Mouse (Mus musculus): ENCODE data around the gene Prr23a1.
"Not testable (repeated sequence)": the region's sequence is repeated elsewhere in the genome, so short reads cannot be mapped to it uniquely, and the experiment has no call there.

Prr23a1 gene

DNA sequence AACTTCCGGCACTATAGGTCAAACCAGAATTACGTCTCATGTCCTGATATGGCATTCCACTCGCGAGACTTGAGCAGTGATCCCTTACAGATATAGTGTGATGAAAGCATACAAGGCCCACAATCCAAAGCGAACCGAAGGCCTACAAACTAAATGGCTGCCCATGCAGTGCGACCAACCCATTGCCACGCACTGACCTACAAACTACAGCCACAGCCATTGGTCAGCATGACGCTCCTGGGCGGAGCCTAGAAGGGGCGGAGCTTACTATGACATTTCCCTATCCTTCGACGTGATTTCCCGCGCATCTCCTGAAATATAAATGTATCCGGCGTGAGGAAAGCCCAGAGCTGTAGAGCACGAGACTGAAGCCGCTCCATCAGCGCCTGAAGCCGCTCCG lies at the start of gene Prr23a1:
Gene Prr23a1, plus strand, starts transcription at position 387 of the 400 bp plus-strand sequence.
- no peak for DNase-seq (ENCODE audit: low read depth, low spot score)

DNA sequence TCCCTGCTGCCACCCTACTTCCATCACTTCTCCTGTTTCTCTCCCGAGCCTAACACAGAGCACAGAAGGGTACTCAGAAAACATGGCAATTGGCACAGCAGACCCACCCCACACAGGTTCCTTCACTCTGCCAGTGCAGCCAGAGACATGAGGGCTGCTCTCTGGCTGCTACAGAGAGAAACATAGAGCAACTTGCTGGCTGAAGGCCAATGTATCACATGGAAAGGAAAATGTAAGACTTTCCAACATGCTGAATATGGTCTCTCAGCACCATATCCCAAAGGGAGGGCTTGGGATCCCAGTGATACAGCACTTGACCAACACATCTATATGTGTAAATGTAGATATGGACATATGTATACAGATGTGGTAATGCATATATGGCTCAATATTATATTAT lies 43.3 kb upstream of the Prr23a1 start:
- no peak for DNase-seq (ENCODE audit: low read depth, low spot score)

- DNase-seq (ENCODE audit: low read depth, low spot score): no peak
Measured at GRCm38 (mm10) chr9:98803971-98804370, 38.3 kb upstream of the Prr23a1 start.

DNA sequence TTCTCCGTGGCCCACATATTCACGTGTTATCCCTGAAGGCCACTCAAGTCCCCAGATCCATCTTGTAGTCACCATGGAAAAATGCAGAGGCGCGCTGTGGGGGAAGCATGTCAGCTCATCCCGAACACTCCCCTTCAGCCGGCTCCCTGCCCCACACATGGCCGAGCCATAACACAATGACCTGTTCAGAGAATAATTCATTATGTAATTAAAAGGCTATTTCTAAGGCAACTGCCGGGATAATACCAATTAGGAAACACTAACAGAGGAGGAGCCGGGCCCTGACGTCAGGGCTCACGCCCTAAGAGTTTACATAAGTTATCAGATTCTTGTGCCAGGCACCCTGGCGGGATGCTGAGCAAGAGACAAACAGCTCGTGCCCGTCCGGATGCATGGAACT lies 36.8 kb upstream of the Prr23a1 start:
- no peak for DNase-seq (ENCODE audit: low read depth, low spot score)

GRCm38 (mm10) chr9:98805934-98806333 lies 36.4 kb upstream of the Prr23a1 start:
- no peak for DNase-seq (ENCODE audit: low read depth, low spot score)

DNA sequence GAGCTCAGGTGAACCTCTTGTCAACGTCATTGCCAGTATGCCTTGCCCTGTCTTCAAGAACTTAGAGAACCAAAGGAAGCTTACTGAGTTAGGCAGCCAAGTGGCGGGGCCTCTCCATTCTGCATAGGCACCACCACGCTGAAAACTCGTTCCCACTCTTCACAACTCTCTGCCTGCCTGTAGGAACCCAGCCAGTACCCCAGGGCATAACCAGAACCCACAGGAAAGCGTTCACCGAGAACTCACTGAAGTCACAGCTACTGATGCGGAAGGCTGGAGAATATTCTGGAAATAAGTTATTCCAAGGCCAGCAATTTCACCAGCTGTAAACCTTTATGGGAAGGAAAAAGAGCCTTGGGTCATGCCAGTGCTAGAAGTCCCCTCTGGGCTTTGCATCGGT lies 34.7 kb upstream of the Prr23a1 start:
- DNase-seq (ENCODE audit: low read depth, low spot score): no peak

- not testable (repeated sequence) for DNase-seq (ENCODE audit: low read depth, low spot score)
Measured at GRCm38 (mm10) chr9:98809526-98809925, 32.8 kb upstream of the Prr23a1 start.

- no peak for DNase-seq (ENCODE audit: low read depth, low spot score)
Measured at GRCm38 (mm10) chr9:98816066-98816465, 26.2 kb upstream of the Prr23a1 start.

GRCm38 (mm10) chr9:98817592-98817991 lies 24.7 kb upstream of the Prr23a1 start:
- DNase-seq (ENCODE audit: low read depth, low spot score): no peak

DNA sequence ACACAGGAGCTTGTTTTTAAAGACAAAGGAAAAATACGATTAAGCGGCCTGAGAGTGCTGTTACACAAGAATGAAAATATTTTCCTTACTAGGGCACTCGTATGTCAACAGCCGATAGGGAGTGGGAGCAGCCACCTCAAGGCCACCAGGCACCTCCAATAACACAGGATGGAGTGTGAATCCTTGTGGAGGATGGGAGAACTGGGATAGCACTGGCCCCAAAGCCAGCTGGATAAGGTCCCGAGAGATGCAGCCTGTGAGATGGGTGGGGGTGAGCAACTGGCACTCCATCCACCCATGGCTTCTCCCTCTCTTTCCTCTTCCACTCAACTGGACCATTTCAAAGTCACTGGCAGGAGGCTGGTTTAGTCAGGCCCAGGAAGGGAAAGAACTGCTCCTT lies 23.3 kb upstream of the Prr23a1 start:
- DNase-seq (ENCODE audit: low read depth, low spot score): no peak

- DNase-seq (ENCODE audit: low read depth, low spot score): no peak
Measured at GRCm38 (mm10) chr9:98819481-98819880, 22.8 kb upstream of the Prr23a1 start.

GRCm38 (mm10) chr9:98820461-98820860 lies 21.8 kb upstream of the Prr23a1 start:
- DNase-seq (ENCODE audit: low read depth, low spot score): no peak

DNA sequence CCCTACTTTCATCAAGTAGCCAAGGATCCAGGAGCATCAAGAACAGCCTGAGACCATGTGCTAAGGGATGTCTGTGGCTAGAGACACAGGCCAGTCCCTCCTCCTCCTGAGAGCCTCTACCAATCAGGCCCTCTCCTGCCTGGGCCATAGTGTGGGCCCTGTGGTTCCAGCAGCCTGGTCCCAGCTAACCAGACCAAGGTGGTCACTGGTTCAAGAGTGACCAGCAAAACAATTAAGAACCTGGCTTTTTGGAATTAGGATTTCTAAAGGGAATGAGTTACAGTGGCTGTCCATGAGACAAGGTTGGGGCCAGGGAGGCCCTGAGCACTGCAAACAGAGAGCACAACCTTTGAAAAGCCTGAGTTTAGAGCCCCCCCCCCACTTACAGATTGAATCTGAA lies 21.2 kb upstream of the Prr23a1 start:
- DNase-seq (ENCODE audit: low read depth, low spot score): no peak

- DNase-seq (ENCODE audit: low read depth, low spot score): no peak
Measured at GRCm38 (mm10) chr9:98823805-98824204, 18.5 kb upstream of the Prr23a1 start.

DNA sequence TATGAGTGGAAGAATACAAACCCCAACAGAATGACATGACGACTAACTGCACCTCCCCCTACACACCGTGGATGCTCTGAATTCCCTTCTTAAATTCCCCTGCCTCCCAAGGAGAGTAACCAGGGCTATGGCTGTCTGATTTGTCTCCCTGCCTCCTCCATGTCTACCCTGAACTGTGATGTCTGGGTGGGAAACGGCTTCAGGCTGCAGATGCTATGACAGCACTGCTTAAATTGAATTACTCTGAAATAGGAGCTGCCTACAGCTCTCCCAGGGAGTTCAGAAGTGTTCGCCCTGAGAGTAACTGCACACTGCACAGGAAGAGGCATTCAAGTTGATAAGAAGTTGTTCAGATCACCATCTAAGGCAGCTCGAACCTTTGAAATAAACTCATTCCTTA lies 12.8 kb upstream of the Prr23a1 start:
- DNase-seq (ENCODE audit: low read depth, low spot score): no peak

- no peak for DNase-seq (ENCODE audit: low read depth, low spot score)
Measured at GRCm38 (mm10) chr9:98837537-98838074, 4.7 kb upstream of the Prr23a1 start.

GRCm38 (mm10) chr9:98856210-98856609 lies 13.9 kb downstream of the Prr23a1 start, which contains the start of gene Prr23a2:
Prr23a2 (plus strand) TSS chr9:98856494.
- DNase-seq (ENCODE audit: low read depth, low spot score): no peak

- no peak for DNase-seq (ENCODE audit: low read depth, low spot score)
Measured at GRCm38 (mm10) chr9:98863463-98863862, 21.2 kb downstream of the Prr23a1 start.

DNA sequence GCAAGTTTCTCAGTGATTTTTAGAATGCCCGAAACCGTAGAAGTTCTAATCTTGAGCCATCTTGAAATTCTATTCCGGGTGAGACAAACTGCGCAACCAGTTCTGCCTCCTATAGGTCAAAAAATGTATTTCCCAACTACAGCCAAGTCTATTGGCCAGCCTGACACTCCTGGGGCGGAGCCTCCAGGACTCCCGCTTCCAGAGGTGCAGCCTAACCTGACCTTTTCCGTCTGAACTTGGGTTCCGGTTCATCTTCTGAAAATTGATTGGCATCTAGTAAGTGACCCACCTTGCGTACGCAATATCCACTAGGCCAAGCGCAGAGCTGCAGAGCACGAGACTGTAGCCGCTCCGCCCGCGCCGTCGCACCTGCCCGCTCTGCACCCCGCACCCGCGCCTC lies 22.3 kb downstream of the Prr23a1 start, which contains the start of gene Prr23a3:
Gene Prr23a3, plus strand, starts transcription at position 197 of the 400 bp plus-strand sequence.
- no peak for DNase-seq (ENCODE audit: low read depth, low spot score)

Data from brain, embryonic 18.5 days (tissue).